In genomic region chr8:24383130-24383962, GRCm38 (mm10) we compare ENCODE assay signal across 19 mouse cellular contexts.
DNase-seq lines count a peak whose midpoint lies in the region; ATAC-seq and TF ChIP-seq lines count a peak whose summit lies in the region.
"Had no signal": no experiment of that assay in that cellular context is flagged by ENCODE, and none has a peak within 500 bp of the region (broad histone marks: within the 10 kb centered on the region; RNA-seq: fewer than 3 reads in every experiment).

No protein-coding gene starts in this region.

- H3K4me2 ChIP-seq in forebrain, embryonic 15.5 days (replicated peaks): no peak overlapping the region
- H3K4me2 ChIP-seq in forebrain, embryonic 11.5 days (ENCODE audit: low read depth, low read length, severe bottlenecking): no peak overlapping the region
- no peak overlapping the region for H3K4me2 ChIP-seq in kidney, embryonic 16.5 days (replicated peaks; ENCODE audit: low read depth, low read length)
- H3K4me2 ChIP-seq in embryonic facial prominence, embryonic 14.5 days (ENCODE audit: low read depth, low read length): no peak overlapping the region
- peak overlapping the region; percentile 9 for H3K4me2 ChIP-seq in myocyte (ENCODE audit: low read depth)
- H3K4me2 ChIP-seq: limb, embryonic 12.5 days; liver, embryonic 15.5 days; midbrain, embryonic 12.5 days; stomach, embryonic 15.5 days had no signal

- intact Hi-C loops in gastrocnemius, adult 2 months (cut with DNase I): no loop called here

- peaks cover 8% of the 10 kb centered on the region; the same call in 1 of the 2 replicates for H3K4me1 ChIP-seq in forebrain, embryonic 15.5 days
- no peaks in the 10 kb centered on the region for H3K4me1 ChIP-seq in forebrain, embryonic 11.5 days (replicated peaks; ENCODE audit: control insufficient read depth, insufficient read depth, low read length)
- H3K4me1 ChIP-seq in kidney, embryonic 16.5 days (ENCODE audit: insufficient read depth, low read length): peaks cover 7% of the 10 kb centered on the region
- H3K4me1 ChIP-seq in embryonic facial prominence, embryonic 14.5 days (ENCODE audit: control insufficient read depth, insufficient read depth, low read length): peaks cover 5% of the 10 kb centered on the region; the same call in 1 of the 2 replicates
- H3K4me1 ChIP-seq: liver, embryonic 15.5 days; midbrain, embryonic 12.5 days; stomach, embryonic 15.5 days had no signal

- no peaks in the 10 kb centered on the region for H3K36me3 ChIP-seq in forebrain, embryonic 15.5 days
- no peaks in the 10 kb centered on the region for H3K36me3 ChIP-seq in forebrain, embryonic 11.5 days (ENCODE audit: control insufficient read depth, insufficient read depth, low read length)
- H3K36me3 ChIP-seq in kidney, embryonic 16.5 days (ENCODE audit: insufficient read depth, low read length): no peaks in the 10 kb centered on the region
- H3K36me3 ChIP-seq in embryonic facial prominence, embryonic 14.5 days (ENCODE audit: control insufficient read depth, insufficient read depth, low read length): no peaks in the 10 kb centered on the region
- H3K36me3 ChIP-seq in myocyte (ENCODE audit: control insufficient read depth, insufficient read depth): no peaks in the 10 kb centered on the region
- H3K36me3 ChIP-seq: limb, embryonic 12.5 days; liver, embryonic 15.5 days; midbrain, embryonic 12.5 days; stomach, embryonic 15.5 days had no signal

- TF ChIP-seq CTCF in gastrocnemius, adult 2 months (IDR thresholded peaks at IDR 0.05): no peak

- no peak overlapping the region for H3K27ac ChIP-seq in forebrain, embryonic 15.5 days (replicated peaks)
- no peak overlapping the region for H3K27ac ChIP-seq in forebrain, embryonic 11.5 days (ENCODE audit: low read depth, low read length)
- no peak overlapping the region for H3K27ac ChIP-seq in kidney, embryonic 16.5 days (ENCODE audit: low read length)
- no peak overlapping the region for H3K27ac ChIP-seq in embryonic facial prominence, embryonic 14.5 days (replicated peaks; ENCODE audit: low read depth, low read length)
- H3K27ac ChIP-seq in gastrocnemius, adult 2 months: no peak overlapping the region
- H3K27ac ChIP-seq: limb, embryonic 12.5 days; liver, embryonic 15.5 days; midbrain, embryonic 12.5 days; stomach, embryonic 15.5 days had no signal

- H3K4me3 ChIP-seq in forebrain, embryonic 15.5 days: no peak overlapping the region
- H3K4me3 ChIP-seq in forebrain, embryonic 11.5 days (ENCODE audit: low read depth, low read length): no peak overlapping the region
- H3K4me3 ChIP-seq in kidney, embryonic 16.5 days (ENCODE audit: low read length): no peak overlapping the region
- H3K4me3 ChIP-seq in embryonic facial prominence, embryonic 14.5 days (ENCODE audit: low read depth, low read length): no peak overlapping the region
- H3K4me3 ChIP-seq in myocyte: no peak overlapping the region
- no peak overlapping the region for H3K4me3 ChIP-seq in gastrocnemius, adult 2 months
- H3K4me3 ChIP-seq: limb, embryonic 12.5 days; liver, embryonic 15.5 days; midbrain, embryonic 12.5 days; stomach, embryonic 15.5 days had no signal

- H3K9me3 ChIP-seq in forebrain, embryonic 15.5 days: no peaks in the 10 kb centered on the region
- no peaks in the 10 kb centered on the region for H3K9me3 ChIP-seq in forebrain, embryonic 11.5 days (ENCODE audit: control insufficient read depth, low read length)
- peaks cover 4% of the 10 kb centered on the region for H3K9me3 ChIP-seq in kidney, embryonic 16.5 days (ENCODE audit: low read length)
- H3K9me3 ChIP-seq in embryonic facial prominence, embryonic 14.5 days (ENCODE audit: control insufficient read depth, low read length): no peaks in the 10 kb centered on the region
- H3K9me3 ChIP-seq: limb, embryonic 12.5 days; liver, embryonic 15.5 days; midbrain, embryonic 12.5 days; stomach, embryonic 15.5 days had no signal

- peak; percentile 66; the same call in 1 of the 2 replicates for ATAC-seq in forebrain, embryonic 15.5 days (replicated peaks)
- no peak for ATAC-seq in forebrain, embryonic 11.5 days (replicated peaks; ENCODE audit: low FRiP score)
- peak; percentile 57; the same call in 1 of the 2 replicates for ATAC-seq in kidney, embryonic 16.5 days (ENCODE audit: low FRiP score, low TSS enrichment)
- peak; percentile 83 for ATAC-seq in embryonic facial prominence, embryonic 14.5 days (ENCODE audit: low read depth)
- ATAC-seq: forebrain, postnatal 0 days; inflammation-experienced regulatory T-cells, adult 6 months had no signal

- no peak overlapping the region for H3ac ChIP-seq in myocyte (ENCODE audit: control insufficient read depth, insufficient read length)

- no peak for DNase-seq in forebrain, embryonic 11.5 days (ENCODE audit: low spot score)
- no peak for DNase-seq in kidney, postnatal 10 days
- peak; percentile 77 for DNase-seq in embryonic facial prominence, embryonic 14.5 days (ENCODE audit: low spot score)
- no peak for DNase-seq in gastrocnemius, adult 2 months
- DNase-seq: adrenal gland, postnatal 36 days; cerebellum, adult 18-20 months; cerebellum, postnatal 25 days; forebrain, postnatal 0 days; heart, postnatal 36 days; thymus, adult 18-20 months had no signal

- H3K27me3 ChIP-seq in forebrain, embryonic 15.5 days: no peaks in the 10 kb centered on the region
- H3K27me3 ChIP-seq in forebrain, embryonic 11.5 days (ENCODE audit: control insufficient read depth, insufficient read depth, low read length): no peaks in the 10 kb centered on the region
- H3K27me3 ChIP-seq in kidney, embryonic 16.5 days (ENCODE audit: insufficient read depth, low read length): no peaks in the 10 kb centered on the region
- no peaks in the 10 kb centered on the region for H3K27me3 ChIP-seq in embryonic facial prominence, embryonic 14.5 days (replicated peaks; ENCODE audit: control insufficient read depth, insufficient read depth, low read length)
- no peaks in the 10 kb centered on the region for H3K27me3 ChIP-seq in myocyte (ENCODE audit: control insufficient read depth, insufficient read depth, insufficient read length)
- H3K27me3 ChIP-seq: CH12.LX; liver, embryonic 15.5 days; midbrain, embryonic 12.5 days had no signal

- WGBS in forebrain, embryonic 15.5 days: 64% methylated on average over 14 of the region's 14 CpGs
- WGBS in forebrain, embryonic 11.5 days: 81% methylated on average over 14 of the region's 14 CpGs
- 36% methylated on average over 14 of the region's 14 CpGs for WGBS in kidney, embryonic 16.5 days
- WGBS in embryonic facial prominence, embryonic 14.5 days: 54% methylated on average over 14 of the region's 14 CpGs

- TF ChIP-seq POLR2A in myocyte (IDR thresholded peaks at IDR 0.05; ENCODE audit: insufficient read length, low read depth): no peak

- H3K9ac ChIP-seq in forebrain, embryonic 15.5 days (replicated peaks): no peak overlapping the region
- H3K9ac ChIP-seq in forebrain, embryonic 11.5 days (ENCODE audit: low read length): no peak overlapping the region
- H3K9ac ChIP-seq in kidney, embryonic 16.5 days (replicated peaks; ENCODE audit: low read length): no peak overlapping the region
- no peak overlapping the region for H3K9ac ChIP-seq in embryonic facial prominence, embryonic 14.5 days (ENCODE audit: low read depth, low read length)
- H3K9ac ChIP-seq: forebrain, postnatal 0 days; limb, embryonic 12.5 days; liver, embryonic 15.5 days; midbrain, embryonic 12.5 days; stomach, embryonic 15.5 days had no signal

- no peaks in the 10 kb centered on the region for H3K79me2 ChIP-seq in myocyte (ENCODE audit: control insufficient read depth, insufficient read depth)

TF ChIP-seq in myocyte, 11 proteins besides CTCF, POLR2A, EP300 and RAD21:
- TF ChIP-seq MAX (IDR thresholded peaks at IDR 0.05; ENCODE audit: low read depth) (no peak), TCF3 (IDR thresholded peaks at IDR 0.05; ENCODE audit: insufficient read length, low read depth) (no peak), REST (IDR thresholded peaks at IDR 0.05; ENCODE audit: insufficient read depth, insufficient read length) (no peak), MYOD1 (IDR thresholded peaks at IDR 0.05; ENCODE audit: control insufficient read depth in 1 of 3, insufficient read length in 2 of 3, low read depth in 2 of 3) (no peak), TCF12 (IDR thresholded peaks at IDR 0.05; ENCODE audit: insufficient read depth, poor library complexity, severe bottlenecking) (no peak), USF1 (IDR thresholded peaks at IDR 0.05; ENCODE audit: low read depth) (no peak), E2F4 (IDR thresholded peaks at IDR 0.05; ENCODE audit: insufficient read depth) (no peak), POLR2AphosphoS2 (IDR thresholded peaks at IDR 0.05; ENCODE audit: insufficient read length, low read depth) (no peak), SRF (IDR thresholded peaks at IDR 0.05; ENCODE audit: control insufficient read depth, insufficient read length, low read depth) (no peak), MYOG (IDR thresholded peaks at IDR 0.05; ENCODE audit: control insufficient read depth in 1 of 3, insufficient read depth in 1 of 3, insufficient read length in 2 of 3, low read depth in 2 of 3) (no peak), CEBPB (IDR thresholded peaks at IDR 0.05; ENCODE audit: insufficient read depth, poor library complexity, severe bottlenecking) (no peak)
TF ChIP-seq in myocyte: peak in this region for 0.
